Mouse (Mus musculus): ENCODE data around the gene Nrp1.

Nrp1 gene

GRCm38 (mm10) chr8:128358406-128358755 lies at the start of gene Nrp1:
Gene Nrp1 (plus strand): TSS chr8:128358604.
- peak; percentile 43 to 45 for DNase-seq (ENCODE audit: low spot score in 2 of 2)

GRCm38 (mm10) chr8:128320797-128321196 lies 37.6 kb upstream of the Nrp1 start:
- no peak for DNase-seq (ENCODE audit: low spot score in 2 of 2)

- DNase-seq (ENCODE audit: low spot score in 2 of 2), result no peak
Measured at GRCm38 (mm10) chr8:128327281-128327680, 31.1 kb upstream of the Nrp1 start.

- DNase-seq (ENCODE audit: low spot score in 2 of 2), result no peak
Measured at GRCm38 (mm10) chr8:128327922-128328321, 30.5 kb upstream of the Nrp1 start.

GRCm38 (mm10) chr8:128329502-128329901 lies 28.9 kb upstream of the Nrp1 start:
- DNase-seq (ENCODE audit: low spot score in 2 of 2), result no peak

- DNase-seq (ENCODE audit: low spot score in 2 of 2), result no peak
Measured at GRCm38 (mm10) chr8:128335976-128336375, 22.4 kb upstream of the Nrp1 start.

- DNase-seq (ENCODE audit: low spot score in 2 of 2), result no peak
Measured at GRCm38 (mm10) chr8:128338951-128339350, 19.5 kb upstream of the Nrp1 start.

DNA sequence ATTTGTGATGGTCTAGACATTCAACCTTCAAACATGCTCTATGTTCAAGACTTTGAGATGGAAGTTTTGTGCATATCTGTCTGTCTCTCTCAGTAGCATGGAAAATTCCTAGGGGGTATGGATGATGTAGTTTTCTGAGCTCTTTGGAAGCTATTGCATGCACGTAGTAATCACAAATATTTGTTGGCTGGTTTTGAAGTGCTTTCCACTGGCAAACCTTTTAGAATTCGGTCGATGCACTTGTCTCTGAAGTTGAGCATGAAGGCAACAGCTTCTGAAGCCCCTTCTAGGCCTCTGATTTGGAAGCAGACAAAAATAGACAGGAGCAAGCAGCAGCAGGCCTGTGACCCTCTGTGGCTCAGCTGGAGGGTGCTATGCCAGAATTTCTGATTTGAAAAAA lies 18.9 kb upstream of the Nrp1 start:
- no peak for DNase-seq (ENCODE audit: low spot score in 2 of 2)

GRCm38 (mm10) chr8:128350405-128350804 lies 8.0 kb upstream of the Nrp1 start:
- DNase-seq (ENCODE audit: low spot score in 2 of 2), result no peak

- no peak for DNase-seq (ENCODE audit: low spot score in 2 of 2)
Measured at GRCm38 (mm10) chr8:128351211-128351610, 7.2 kb upstream of the Nrp1 start.

GRCm38 (mm10) chr8:128352821-128353220 lies 5.6 kb upstream of the Nrp1 start:
- no peak for DNase-seq (ENCODE audit: low spot score in 2 of 2)

GRCm38 (mm10) chr8:128353999-128354398 lies 4.4 kb upstream of the Nrp1 start:
- DNase-seq (ENCODE audit: low spot score in 2 of 2), result no peak

GRCm38 (mm10) chr8:128355091-128355490 lies 3.3 kb upstream of the Nrp1 start:
- no peak for DNase-seq (ENCODE audit: low spot score in 2 of 2)

- DNase-seq (ENCODE audit: low spot score in 2 of 2), result no peak
Measured at GRCm38 (mm10) chr8:128356170-128356569, 2.2 kb upstream of the Nrp1 start.

GRCm38 (mm10) chr8:128356796-128357539 lies 1.4 kb upstream of the Nrp1 start:
- DNase-seq (ENCODE audit: low spot score in 2 of 2), result peak; percentile 32 to 62

- DNase-seq (ENCODE audit: low spot score in 2 of 2), result peak; percentile 33 to 60
Measured at GRCm38 (mm10) chr8:128357540-128358405, 631 bp upstream of the Nrp1 start.

DNA sequence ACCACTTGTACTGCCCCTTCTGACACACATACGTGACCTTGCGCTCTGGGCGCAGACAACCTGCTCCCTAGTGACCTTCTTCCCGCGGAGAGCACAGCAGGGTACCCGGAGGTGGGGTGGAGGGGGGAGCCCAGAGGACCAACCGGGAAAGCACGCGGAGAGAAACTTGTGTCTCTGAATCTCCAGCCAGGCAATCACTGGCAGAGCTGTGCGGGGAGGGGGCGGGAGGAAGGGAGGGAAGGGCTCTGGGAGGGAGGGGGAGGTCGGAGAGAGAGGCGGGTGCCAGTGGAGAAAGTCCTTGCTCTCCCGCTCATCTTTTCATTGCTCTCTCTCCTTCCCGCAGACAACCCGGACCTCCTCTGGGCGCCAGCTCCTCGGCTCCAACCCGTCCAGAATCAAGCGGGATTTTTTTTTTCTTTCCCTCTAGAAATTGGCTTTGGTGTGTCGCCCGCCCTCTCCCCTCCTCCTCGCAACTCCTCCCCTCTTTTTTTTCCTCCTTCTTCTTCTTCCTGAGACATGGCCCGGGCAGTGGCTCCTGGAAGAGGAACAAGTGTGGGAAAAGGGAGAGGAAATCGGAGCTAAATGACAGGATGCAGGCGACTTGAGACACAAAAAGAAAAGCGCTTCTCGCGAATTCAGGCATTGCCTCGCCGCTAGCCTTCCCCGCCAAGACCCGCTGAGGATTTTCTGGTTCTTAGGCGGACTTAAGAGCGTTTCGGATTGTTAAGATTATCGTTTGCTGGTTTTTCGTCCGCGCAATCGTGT lies 534 bp downstream of the Nrp1 start:
- peak; percentile 33 to 39 for DNase-seq (ENCODE audit: low spot score in 2 of 2)

DNA sequence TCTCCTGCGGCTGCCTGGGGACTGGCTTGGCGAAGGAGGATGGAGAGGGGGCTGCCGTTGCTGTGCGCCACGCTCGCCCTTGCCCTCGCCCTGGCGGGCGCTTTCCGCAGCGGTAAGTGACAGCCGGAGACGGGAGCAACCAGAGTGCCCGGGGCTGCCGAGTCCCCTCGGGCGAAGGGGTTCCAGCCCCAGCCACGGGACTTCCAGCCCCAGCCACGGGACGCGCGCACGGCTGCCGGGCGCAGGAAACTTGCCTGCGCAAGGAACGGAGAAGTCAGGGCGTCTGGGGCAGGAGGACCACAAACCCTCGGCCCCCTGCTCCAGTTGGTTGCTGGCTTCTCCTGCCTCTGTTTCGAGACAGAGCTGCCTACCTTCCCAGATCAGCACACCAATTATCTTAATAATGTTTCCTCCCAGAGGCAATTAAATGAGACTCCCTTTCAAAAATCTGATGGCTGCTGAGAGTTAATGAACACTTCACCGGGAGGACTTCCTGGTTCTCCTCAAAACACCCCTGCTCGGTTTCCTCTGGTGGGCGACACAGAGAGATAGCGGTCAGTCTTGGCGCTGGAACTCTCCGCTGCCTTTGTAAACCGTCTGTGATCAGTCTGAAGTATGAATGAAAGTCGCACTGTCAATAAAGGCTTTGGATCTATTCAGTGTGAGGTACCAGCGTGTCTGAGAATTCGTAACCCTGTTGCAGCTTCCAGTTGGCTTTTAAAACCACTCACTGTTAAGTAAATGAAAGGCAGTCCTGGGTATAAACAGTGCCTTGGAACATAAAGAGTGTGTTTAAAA lies 1.3 kb downstream of the Nrp1 start:
- peak; percentile 20 to 31 for DNase-seq (ENCODE audit: low spot score in 2 of 2)

DNA sequence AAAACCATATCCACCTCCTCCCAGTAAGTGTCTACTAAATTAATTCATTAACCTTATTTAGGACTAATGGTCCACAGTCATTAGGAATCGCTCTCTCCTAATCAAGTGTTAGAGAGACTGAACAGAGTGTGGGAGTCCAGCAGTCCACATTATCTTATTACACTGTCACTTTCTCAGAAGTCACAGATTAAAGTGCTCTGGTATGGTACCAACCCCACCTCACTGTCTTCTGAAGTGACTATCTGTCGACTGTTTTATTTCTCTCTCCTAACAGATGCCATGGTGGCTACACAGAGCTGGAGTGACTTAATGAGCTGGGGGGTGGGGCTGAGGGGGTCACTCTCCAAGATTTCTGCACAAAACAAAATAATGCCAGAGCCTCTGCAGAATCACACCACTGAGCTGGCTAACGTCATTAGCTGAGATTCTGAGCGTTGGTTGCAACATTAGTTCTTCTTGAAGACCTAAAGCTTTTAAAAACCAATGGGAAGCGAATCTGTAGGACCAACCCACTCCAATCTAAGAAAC lies 3.0 kb downstream of the Nrp1 start:
- DNase-seq (ENCODE audit: low spot score in 2 of 2), result no peak

GRCm38 (mm10) chr8:128362940-128363595 lies 4.7 kb downstream of the Nrp1 start:
- peak; percentile 72 to 83 for DNase-seq (ENCODE audit: low spot score in 2 of 2)

DNA sequence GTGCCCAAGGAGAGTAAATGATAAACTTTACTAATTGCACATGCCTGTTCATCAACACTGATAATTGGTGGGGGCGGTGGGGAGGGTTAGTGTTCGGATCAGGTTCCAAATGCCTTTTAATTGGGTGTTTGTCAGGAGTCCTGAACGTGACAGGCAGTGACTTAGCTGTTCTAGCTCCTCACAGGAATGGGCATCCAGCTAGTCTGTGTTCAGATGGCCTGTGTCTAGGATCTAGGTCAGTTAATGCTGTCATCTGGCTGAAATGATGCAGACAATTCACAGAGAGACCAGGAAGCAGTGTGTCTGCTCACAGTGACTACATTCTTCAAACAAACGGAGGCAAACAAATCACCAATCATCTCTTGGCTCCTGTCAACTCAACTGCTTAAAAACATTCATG lies 12.1 kb downstream of the Nrp1 start:
- no peak for DNase-seq (ENCODE audit: low spot score in 2 of 2)

Data from frontal cortex, postnatal 25 days (tissue).